Mouse (Mus musculus): ENCODE data around the gene Hist3h2a.

The Hist3h2a gene

GRCm38 (mm10) chr11:58990794-58991193 is 36.3 kb downstream of the Hist3h2a start:
- no peak for DNase-seq (ENCODE audit: low read depth, low spot score)

- no peak for DNase-seq (ENCODE audit: low read depth, low spot score)
Observed at GRCm38 (mm10) chr11:58991911-58992310, 37.4 kb downstream of the Hist3h2a start.

GRCm38 (mm10) chr11:58993091-58993670 is 38.7 kb downstream of the Hist3h2a start:
- DNase-seq (ENCODE audit: low read depth, low spot score): no peak

- DNase-seq (ENCODE audit: low read depth, low spot score): peak; percentile 48
Observed at GRCm38 (mm10) chr11:58994337-58994826, 39.9 kb downstream of the Hist3h2a start.

- no peak for DNase-seq (ENCODE audit: low read depth, low spot score)
Observed at GRCm38 (mm10) chr11:58995061-58995806, 40.7 kb downstream of the Hist3h2a start.

GRCm38 (mm10) chr11:58995807-58996370 is 41.4 kb downstream of the Hist3h2a start:
- DNase-seq (ENCODE audit: low read depth, low spot score): no peak

- DNase-seq (ENCODE audit: low read depth, low spot score): no peak
Observed at GRCm38 (mm10) chr11:58997541-58997940, 43.1 kb downstream of the Hist3h2a start.

- no peak for DNase-seq (ENCODE audit: low read depth, low spot score)
Observed at GRCm38 (mm10) chr11:58999158-58999557, 44.7 kb downstream of the Hist3h2a start.

GRCm38 (mm10) chr11:58999830-59000229 is 45.3 kb downstream of the Hist3h2a start:
- DNase-seq (ENCODE audit: low read depth, low spot score): no peak

- no peak for DNase-seq (ENCODE audit: low read depth, low spot score)
Observed at GRCm38 (mm10) chr11:59000635-59001034, 46.1 kb downstream of the Hist3h2a start.

GRCm38 (mm10) chr11:59002327-59003079 is 48.0 kb downstream of the Hist3h2a start:
- DNase-seq (ENCODE audit: low read depth, low spot score): no peak

All from retina, postnatal 7 days (tissue).